Mouse (Mus musculus) midbrain, embryonic 13.5 days (tissue): ENCODE data around the gene Agbl5. TPM values are rescaled to one million over a fixed set of nuclear protein-coding genes. Genes with fewer than 3 reads are reported as not detected.
A peak's percentile ranks its signal among the peaks of the same experiment; 100 is the strongest.

Source experiments
- ATAC-seq: fragments of 200-750 bp; cut with Nextera tagmentation; 2 replicates; pipeline ENCODE4 v1.8.0; 2017; ENCODE audit warnings: mild to moderate bottlenecking, moderate TSS enrichment, moderate library complexity
- H3K27ac ChIP-seq: fragments of 300-500 bp; sonication (generic); 2 replicates; pipeline ENCODE4 v1.5.1; 2015; ENCODE audit warnings: inconsistent platforms, mild to moderate bottlenecking, moderate library complexity
- H3K27me3 ChIP-seq: fragments of 300-500 bp; sonication (generic); 2 replicates; pipeline ENCODE4 v1.6.1; 2015; ENCODE audit warnings: mild to moderate bottlenecking, inconsistent platforms
- H3K36me3 ChIP-seq: fragments of 300-500 bp; sonication (generic); 2 replicates; pipeline ENCODE4 v1.6.1; 2015; ENCODE audit warnings: mild to moderate bottlenecking, inconsistent platforms
- H3K4me1 ChIP-seq: fragments of 300-500 bp; sonication (generic); replicated peaks from 2 replicates; pipeline ENCODE4 v1.6.1; 2015; ENCODE audit warnings: inconsistent platforms
- H3K4me2 ChIP-seq: fragments of 300-500 bp; sonication (generic); replicated peaks from 2 replicates; pipeline ENCODE4 v1.6.1; 2015; ENCODE audit warnings: moderate library complexity, mild to moderate bottlenecking, inconsistent platforms
- H3K4me3 ChIP-seq: fragments of 300-500 bp; sonication (generic); replicated peaks from 2 replicates; pipeline ENCODE4 v1.5.1; 2015; ENCODE audit warnings: mild to moderate bottlenecking, inconsistent platforms
- H3K9ac ChIP-seq: fragments of 300-500 bp; sonication (generic); replicated peaks from 2 replicates; pipeline ENCODE4 v1.6.1; 2015; ENCODE audit warnings: mild to moderate bottlenecking, inconsistent platforms
- H3K9me3 ChIP-seq: fragments of 300-500 bp; sonication (generic); 2 replicates; pipeline ENCODE4 v1.6.1; 2016; ENCODE audit warnings: mild to moderate bottlenecking, inconsistent platforms
- WGBS: fragments of 180-500 bp; shearing (Covaris S2); methylation state at CpG from one replicate; pipeline ENCODE4 v1.1.7; 2015; 5-methylcytosine and 5-hydroxymethylcytosine counted together
- polyA plus RNA-seq: library from polyadenylated mRNA; unstranded; fragments of >200 nt; fragmentation: Nextera tagmentation; extraction: Ambion mirVana; gene quantifications from 2 replicates; pipeline ENCODE4 v1.2.1, GENCODE M21; 2015

The Agbl5 gene
- polyA plus RNA-seq, 1 experiment from 2014 or later, result 29.2 TPM

GRCm38 (mm10) chr5:30944956-30945781, 56.7 kb downstream of the Agbl5 start, which contains the start of gene Cgref1:
Cgref1 (minus strand) TSS chr5:30945591.
- H3K9me3 ChIP-seq, result no peaks in the 10 kb centered on the region
- WGBS, result 5% methylated on average over 44 of the region's 44 CpGs
- ATAC-seq, result peak; percentile 69

GRCm38 (mm10) chr5:30948620-30949019, 60.1 kb downstream of the Agbl5 start:
- ATAC-seq, result no peak
- no peak overlapping the region for H3K4me2 ChIP-seq
- peaks cover 18% of the 10 kb centered on the region for H3K36me3 ChIP-seq
- peaks cover 27% of the 10 kb centered on the region for H3K4me1 ChIP-seq
- H3K9me3 ChIP-seq, result no peaks in the 10 kb centered on the region
- peaks cover 5% of the 10 kb centered on the region; the same call in 1 of the 2 replicates for H3K27me3 ChIP-seq
- 78% methylated on average over 5 of the region's 5 CpGs for WGBS
- H3K4me3 ChIP-seq, result no peak overlapping the region
- no peak overlapping the region for H3K9ac ChIP-seq
- H3K27ac ChIP-seq, result no peak overlapping the region

More at GRCm38 (mm10) chr5:30944956-30945781, 56.7 kb downstream of the Agbl5 start, which contains the start of gene Cgref1:
- no peaks in the 10 kb centered on the region for H3K36me3 ChIP-seq
- H3K27ac ChIP-seq, result no peak within 1 kb of the TSS
- H3K4me2 ChIP-seq, result peak within 1 kb of the TSS; percentile 82
- peak within 1 kb of the TSS; percentile 56 for H3K4me3 ChIP-seq
- H3K9ac ChIP-seq, result peak within 1 kb of the TSS; percentile 71
- peaks cover 20% of the 10 kb centered on the region for H3K4me1 ChIP-seq
- H3K27me3 ChIP-seq, result peaks cover 5% of the 10 kb centered on the region; the same call in 1 of the 2 replicates

GRCm38 (mm10) chr5:30949654-30950326, 61.3 kb downstream of the Agbl5 start:
- peak overlapping the region; percentile 54 for H3K4me3 ChIP-seq
- H3K9ac ChIP-seq, result peak overlapping the region; percentile 71
- peaks cover 30% of the 10 kb centered on the region for H3K36me3 ChIP-seq
- H3K4me1 ChIP-seq, result peaks cover 26% of the 10 kb centered on the region
- peak; percentile 88 for ATAC-seq
- peak overlapping the region; percentile 64 for H3K27ac ChIP-seq
- WGBS, result under 1% methylated on average over 31 of the region's 31 CpGs
- H3K27me3 ChIP-seq, result peaks cover 4% of the 10 kb centered on the region; the same call in 1 of the 2 replicates
- peak overlapping the region; percentile 85 for H3K4me2 ChIP-seq
- no peaks in the 10 kb centered on the region for H3K9me3 ChIP-seq

- H3K9me3 ChIP-seq, result no peaks in the 10 kb centered on the region
- no peak for ATAC-seq
- peaks cover 37% of the 10 kb centered on the region for H3K36me3 ChIP-seq
- H3K4me2 ChIP-seq, result peak overlapping the region; percentile 85
- H3K4me1 ChIP-seq, result peaks cover 19% of the 10 kb centered on the region
- WGBS, result 69% methylated on average over 4 of the region's 4 CpGs
- H3K27me3 ChIP-seq, result no peaks in the 10 kb centered on the region
- H3K4me3 ChIP-seq, result peak overlapping the region; percentile 54
- H3K27ac ChIP-seq, result 0 out of 2 replicates have a peak overlapping the region, but pooled peaks have one; percentile 10
- peak overlapping the region; percentile 71 for H3K9ac ChIP-seq
These were observed 62.0 kb downstream of the Agbl5 start for GRCm38 (mm10) chr5:30950451-30950850.

GRCm38 (mm10) chr5:30950922-30951321, 62.4 kb downstream of the Agbl5 start:
- Histone ChIP-seq H3K27me3 (no peaks in the 10 kb centered on the region), H3K4me1 (peaks cover 16% of the 10 kb centered on the region), H3K27ac (no peak overlapping the region), H3K9ac (no peak overlapping the region), H3K4me2 (no peak overlapping the region), H3K9me3 (no peaks in the 10 kb centered on the region), H3K4me3 (no peak overlapping the region), H3K36me3 (peaks cover 41% of the 10 kb centered on the region)
- ATAC-seq, result no peak
- WGBS, result 89% methylated on average over 2 of the region's 2 CpGs

GRCm38 (mm10) chr5:30951706-30952105, 63.2 kb downstream of the Agbl5 start:
- Histone ChIP-seq H3K4me3 (no peak overlapping the region), H3K36me3 (peaks cover 44% of the 10 kb centered on the region), H3K9ac (no peak overlapping the region), H3K4me1 (peaks cover 16% of the 10 kb centered on the region), H3K4me2 (no peak overlapping the region), H3K27ac (no peak overlapping the region), H3K27me3 (no peaks in the 10 kb centered on the region), H3K9me3 (no peaks in the 10 kb centered on the region)
- 88% methylated on average over 6 of the region's 6 CpGs for WGBS
- ATAC-seq, result no peak

GRCm38 (mm10) chr5:30952551-30952950, 64.1 kb downstream of the Agbl5 start:
- H3K27me3 ChIP-seq, result no peaks in the 10 kb centered on the region
- no peak overlapping the region for H3K4me2 ChIP-seq
- peaks cover 20% of the 10 kb centered on the region for H3K4me1 ChIP-seq
- ATAC-seq, result no peak
- H3K36me3 ChIP-seq, result peaks cover 47% of the 10 kb centered on the region
- H3K4me3 ChIP-seq, result no peak overlapping the region
- WGBS, result 86% methylated on average over 5 of the region's 5 CpGs
- no peak overlapping the region for H3K9ac ChIP-seq
- H3K27ac ChIP-seq, result no peak overlapping the region
- H3K9me3 ChIP-seq, result no peaks in the 10 kb centered on the region

- 96% methylated on average over 6 of the region's 6 CpGs for WGBS
- H3K4me1 ChIP-seq, result peaks cover 34% of the 10 kb centered on the region
- no peak overlapping the region for H3K4me3 ChIP-seq
- H3K36me3 ChIP-seq, result peaks cover 61% of the 10 kb centered on the region
- H3K27me3 ChIP-seq, result no peaks in the 10 kb centered on the region
- ATAC-seq, result no peak
- no peaks in the 10 kb centered on the region for H3K9me3 ChIP-seq
- no peak overlapping the region for H3K27ac ChIP-seq
- H3K9ac ChIP-seq, result no peak overlapping the region
- no peak overlapping the region for H3K4me2 ChIP-seq
These were observed 65.6 kb downstream of the Agbl5 start for GRCm38 (mm10) chr5:30954065-30954464.

GRCm38 (mm10) chr5:30954556-30954955, 66.1 kb downstream of the Agbl5 start:
- Histone ChIP-seq H3K27me3 (no peaks in the 10 kb centered on the region), H3K9me3 (no peaks in the 10 kb centered on the region), H3K4me1 (peaks cover 34% of the 10 kb centered on the region), H3K4me3 (no peak overlapping the region), H3K9ac (no peak overlapping the region), H3K36me3 (peaks cover 61% of the 10 kb centered on the region), H3K27ac (no peak overlapping the region), H3K4me2 (no peak overlapping the region)
- no peak for ATAC-seq
- WGBS, result 97% methylated on average over 9 of the region's 9 CpGs

GRCm38 (mm10) chr5:30955751-30956150, 67.3 kb downstream of the Agbl5 start:
- H3K9ac ChIP-seq, result no peak overlapping the region

More at GRCm38 (mm10) chr5:30955751-30956150, 67.3 kb downstream of the Agbl5 start:
- peaks cover 28% of the 10 kb centered on the region for H3K4me1 ChIP-seq
- no peak overlapping the region for H3K27ac ChIP-seq
- H3K27me3 ChIP-seq, result no peaks in the 10 kb centered on the region
- H3K9me3 ChIP-seq, result no peaks in the 10 kb centered on the region
- no peak for ATAC-seq
- peaks cover 61% of the 10 kb centered on the region for H3K36me3 ChIP-seq
- H3K4me2 ChIP-seq, result no peak overlapping the region
- 94% methylated on average over 6 of the region's 6 CpGs for WGBS
- no peak overlapping the region for H3K4me3 ChIP-seq
